Mouse (Mus musculus) heart, adult 2 months (tissue): ENCODE measurements around the gene Pbxip1. TPM values are rescaled to one million over a fixed set of nuclear protein-coding genes. Genes with fewer than 3 reads are reported as not detected.

Source experiments
- DNase-seq, 2 experiments: peaks; one replicate each; pipeline ENCODE4 v3.0.0; 2021
- H3K27ac ChIP-seq: fragments of 200-600 bp; 2 replicates; pipeline ENCODE4 v1.8.1; 2022
- H3K27me3 ChIP-seq: fragments of 200-500 bp; 2 replicates; pipeline ENCODE4 v1.6.1; 2012; ENCODE audit warnings: mild to moderate bottlenecking, low read length, inconsistent platforms, mixed read lengths; ENCODE audit not compliant: control insufficient read depth, insufficient read depth
- H3K36me3 ChIP-seq: fragments of 200-500 bp; 2 replicates; pipeline ENCODE4 v1.6.1; 2012; ENCODE audit warnings: low read length, inconsistent platforms; ENCODE audit not compliant: control insufficient read depth, insufficient read depth
- H3K4me1 ChIP-seq: fragments of 200-500 bp; 2 replicates; pipeline ENCODE4 v1.6.1; 2011; ENCODE audit warnings: low read length; ENCODE audit not compliant: control insufficient read depth, insufficient read depth
- H3K4me3 ChIP-seq: fragments of 200-600 bp; 2 replicates; pipeline ENCODE4 v1.8.1; 2022
- H3K79me2 ChIP-seq: fragments of 200-500 bp; replicated peaks from 2 replicates; pipeline ENCODE4 v1.6.1; 2012; ENCODE audit warnings: mild to moderate bottlenecking, inconsistent platforms, low read length, moderate library complexity, mixed read lengths; ENCODE audit not compliant: control insufficient read depth, insufficient read depth
- H3K9ac ChIP-seq: fragments of 200-500 bp; 2 replicates; pipeline ENCODE4 v1.6.1; 2012; ENCODE audit warnings: low read depth, mild to moderate bottlenecking, control low read depth, inconsistent platforms, low read length, mixed read lengths
- CTCF ChIP-seq: fragments of 200-600 bp; IDR thresholded peaks from 2 replicates; pipeline ENCODE4 v1.8.1; 2022; ENCODE audit warnings: antibody characterized with exemption, mild to moderate bottlenecking, moderate library complexity
- EP300 ChIP-seq: fragments of 200-500 bp; IDR thresholded peaks from 2 replicates; pipeline ENCODE4 v1.6.1; 2011; ENCODE audit warnings: low read depth, low read length, control low read depth; ENCODE audit not compliant: insufficient read depth
- POLR2A ChIP-seq: fragments of 200-500 bp; IDR thresholded peaks from 2 replicates; pipeline ENCODE4 v1.6.1; 2011; ENCODE audit warnings: mild to moderate bottlenecking, low read depth, low read length, control low read depth; ENCODE audit not compliant: insufficient read depth
- WGBS: fragments of 180-500 bp; shearing (Covaris S2); methylation state at CpG from one replicate; pipeline ENCODE4 v1.1.7; 2018; 5-methylcytosine and 5-hydroxymethylcytosine counted together
- intact Hi-C: fragments of 180-260 bp; cut with DNase I; formaldehyde crosslinking; loops from one replicate; pipeline ENCODE4 v1.15.1; 2025
- polyA plus RNA-seq: library from polyadenylated mRNA; depleted of rRNA; stranded (reverse); fragments of >200 nt; gene quantifications from 2 replicates; pipeline ENCODE4 v1.2.3, GENCODE M21; 2012; rRNA removed
- total RNA-seq, 2 experiments: library from RNA; stranded (reverse); gene quantifications; 2 replicates each; pipeline ENCODE4 v1.2.3; 2021

The Pbxip1 gene
- total and polyA plus RNA-seq, 3 experiments, result 55.7 to 67.5 (median 56.2) TPM

GRCm38 (mm10) chr3:89490790-89491189 is 54.3 kb downstream of the Pbxip1 start:
- Histone ChIP-seq H3K9ac (no peak overlapping the region), H3K79me2 (no peaks in the 10 kb centered on the region), H3K4me3 (no peak overlapping the region), H3K36me3 (no peaks in the 10 kb centered on the region), H3K27me3 (no peaks in the 10 kb centered on the region), H3K27ac (no peak overlapping the region), H3K4me1 (peaks cover 6% of the 10 kb centered on the region)
- intact Hi-C loops, result no loop called here
- DNase-seq, result no peak
- WGBS, result 87% methylated on average over 3 of the region's 3 CpGs
- TF ChIP-seq POLR2A (no peak), EP300 (no peak), CTCF (no peak)

GRCm38 (mm10) chr3:89491559-89491958 is 55.1 kb downstream of the Pbxip1 start:
- intact Hi-C loops, result no loop called here
- 70% methylated on average over 5 of the region's 5 CpGs for WGBS
- peaks cover 6% of the 10 kb centered on the region for H3K4me1 ChIP-seq

GRCm38 (mm10) chr3:89492701-89493151 is 56.2 kb downstream of the Pbxip1 start:
- Histone ChIP-seq H3K36me3 (no peaks in the 10 kb centered on the region), H3K27ac (no peak overlapping the region), H3K4me1 (no peaks in the 10 kb centered on the region; the same call in 1 of the 2 replicates), H3K4me3 (no peak overlapping the region), H3K9ac (no peak overlapping the region), H3K27me3 (no peaks in the 10 kb centered on the region), H3K79me2 (no peaks in the 10 kb centered on the region)
- intact Hi-C loops, result no loop called here
- TF ChIP-seq EP300 (no peak), CTCF (no peak), POLR2A (no peak)
- WGBS, result 64% methylated on average over 8 of the region's 8 CpGs
- no peak for DNase-seq

More at GRCm38 (mm10) chr3:89491559-89491958, 55.1 kb downstream of the Pbxip1 start:
- Histone ChIP-seq H3K27ac (no peak overlapping the region), H3K4me3 (no peak overlapping the region), H3K79me2 (no peaks in the 10 kb centered on the region), H3K27me3 (no peaks in the 10 kb centered on the region), H3K9ac (no peak overlapping the region), H3K36me3 (no peaks in the 10 kb centered on the region)
- TF ChIP-seq CTCF, result no peak
- TF ChIP-seq POLR2A, result no peak
- TF ChIP-seq EP300, result no peak
- DNase-seq, result no peak

GRCm38 (mm10) chr3:89494630-89495029 is 58.1 kb downstream of the Pbxip1 start:
- H3K79me2 ChIP-seq, result no peaks in the 10 kb centered on the region
- no peak for DNase-seq
- no peak overlapping the region for H3K4me3 ChIP-seq
- intact Hi-C loops, result no loop called here
- TF ChIP-seq EP300 (no peak), CTCF (no peak), POLR2A (no peak)
- no peaks in the 10 kb centered on the region for H3K36me3 ChIP-seq
- WGBS, result 85% methylated on average over 5 of the region's 5 CpGs
- H3K4me1 ChIP-seq, result no peaks in the 10 kb centered on the region
- H3K9ac ChIP-seq, result no peak overlapping the region
- no peaks in the 10 kb centered on the region for H3K27me3 ChIP-seq
- no peak overlapping the region for H3K27ac ChIP-seq

- Histone ChIP-seq H3K9ac (no peak overlapping the region), H3K36me3 (no peaks in the 10 kb centered on the region), H3K4me3 (no peak overlapping the region), H3K27me3 (no peaks in the 10 kb centered on the region), H3K79me2 (no peaks in the 10 kb centered on the region), H3K27ac (no peak overlapping the region), H3K4me1 (no peaks in the 10 kb centered on the region)
- WGBS, result 71% methylated on average over 3 of the region's 3 CpGs
- no peak for DNase-seq
- TF ChIP-seq POLR2A, result no peak
- 0 out of 2 replicates have a peak, but pooled peaks have one; percentile 11 for TF ChIP-seq CTCF
- intact Hi-C loops, result no loop called here
These were observed 59.9 kb downstream of the Pbxip1 start for GRCm38 (mm10) chr3:89496366-89496765.

- H3K79me2 ChIP-seq, result no peaks in the 10 kb centered on the region
- H3K9ac ChIP-seq, result no peak overlapping the region
- DNase-seq, result no peak
- intact Hi-C loops, result no loop called here
- TF ChIP-seq EP300 (no peak), POLR2A (no peak), CTCF (no peak)
- H3K36me3 ChIP-seq, result no peaks in the 10 kb centered on the region
- H3K4me1 ChIP-seq, result no peaks in the 10 kb centered on the region
- 56% methylated on average over 7 of the region's 7 CpGs for WGBS
- no peaks in the 10 kb centered on the region for H3K27me3 ChIP-seq
- no peak overlapping the region for H3K4me3 ChIP-seq
- no peak overlapping the region for H3K27ac ChIP-seq
These were observed 63.2 kb downstream of the Pbxip1 start for GRCm38 (mm10) chr3:89499696-89500095.

Other genes starting within 250 kb of the Pbxip1 start
- 10 to 100 TPM; 19.9 to 20.4 TPM for gene Gba, start 233.8 kb upstream of the Pbxip1 start, total RNA-seq
- 26.3 and 39.2 TPM in 2 replicates for gene Gba, start 233.8 kb upstream of the Pbxip1 start, polyA plus RNA-seq
- 1 to 10 TPM; 3.4 to 5.1 TPM for gene Thbs3, start 221.5 kb upstream of the Pbxip1 start, total RNA-seq
- gene Thbs3, start 221.5 kb upstream of the Pbxip1 start, polyA plus RNA-seq, result 15.8 and 24.3 TPM in 2 replicates
- gene Mtx1, start 209.6 kb upstream of the Pbxip1 start, total RNA-seq, result 10 to 100 TPM; 59.8 to 61.8 TPM
- gene Mtx1, start 209.6 kb upstream of the Pbxip1 start, polyA plus RNA-seq, result 96.2 and 111 TPM in 2 replicates
- under 1 TPM; 0.39 to 0.47 TPM for gene Muc1, start 207.6 kb upstream of the Pbxip1 start, total RNA-seq
- 0.67 and 6.2 TPM in 2 replicates for gene Muc1, start 207.6 kb upstream of the Pbxip1 start, polyA plus RNA-seq
- gene Krtcap2, start 190.7 kb upstream of the Pbxip1 start, total RNA-seq, result 10 to 100 TPM; 80.7 to 95.7 TPM
- gene Krtcap2, start 190.7 kb upstream of the Pbxip1 start, polyA plus RNA-seq, result 84.3 and 116 TPM in 2 replicates
- gene Trim46, start 190.4 kb upstream of the Pbxip1 start, total RNA-seq, result under 1 TPM; 0.39 to 0.96 TPM
- gene Trim46, start 190.4 kb upstream of the Pbxip1 start, polyA plus RNA-seq, result 1.4 and 1.9 TPM in 2 replicates
- gene Dpm3, start 177.3 kb upstream of the Pbxip1 start, total RNA-seq, result 10 to 100 TPM; 54.3 to 58.2 TPM
- 140 and 160 TPM in 2 replicates for gene Dpm3, start 177.3 kb upstream of the Pbxip1 start, polyA plus RNA-seq
- gene Slc50a1, start 166.1 kb upstream of the Pbxip1 start, total RNA-seq, result 10 to 100 TPM; 17.3 to 23.3 TPM
- 105 and 111 TPM in 2 replicates for gene Slc50a1, start 166.1 kb upstream of the Pbxip1 start, polyA plus RNA-seq
- gene Efna1, start 155.6 kb upstream of the Pbxip1 start, total RNA-seq, result 10 to 100 TPM; 22.6 to 28.4 TPM
- 39.6 and 44.4 TPM in 2 replicates for gene Efna1, start 155.6 kb upstream of the Pbxip1 start, polyA plus RNA-seq
- gene Efna3, start 113.7 kb upstream of the Pbxip1 start, total RNA-seq, result not detected
- 0.09 TPM in 1 of 2 replicates, not detected in the other for gene Efna3, start 113.7 kb upstream of the Pbxip1 start, polyA plus RNA-seq
- gene Efna4, start 98.7 kb upstream of the Pbxip1 start, total RNA-seq, result under 1 TPM; 0.21 to 0.36 TPM
- 0.64 and 0.86 TPM in 2 replicates for gene Efna4, start 98.7 kb upstream of the Pbxip1 start, polyA plus RNA-seq
- 10 to 100 TPM; 56.8 to 59.2 TPM for gene Adam15, start 86.7 kb upstream of the Pbxip1 start, total RNA-seq
- gene Adam15, start 86.7 kb upstream of the Pbxip1 start, polyA plus RNA-seq, result 95.6 and 95.7 TPM in 2 replicates
- not detected for gene Dcst2, start 74.7 kb upstream of the Pbxip1 start, total RNA-seq
- 0.09 and 0.35 TPM in 2 replicates for gene Dcst2, start 74.7 kb upstream of the Pbxip1 start, polyA plus RNA-seq
- not detected for gene Dcst1, start 71.5 kb upstream of the Pbxip1 start, total RNA-seq
- gene Dcst1, start 71.5 kb upstream of the Pbxip1 start, polyA plus RNA-seq, result 0.18 and 0.23 TPM in 2 replicates
- 10 to 100 TPM; 20.5 to 23.4 TPM for gene Zbtb7b, start 41.9 kb upstream of the Pbxip1 start, total RNA-seq
- 21.5 and 21.9 TPM in 2 replicates for gene Zbtb7b, start 41.9 kb upstream of the Pbxip1 start, polyA plus RNA-seq
- gene Lenep, start 33.9 kb upstream of the Pbxip1 start, total RNA-seq, result not detected
- gene Lenep, start 33.9 kb upstream of the Pbxip1 start, polyA plus RNA-seq, result 2.1 and 5.4 TPM in 2 replicates
- 10 to 100 TPM; 56.1 to 59.7 TPM for gene Flad1, start 24.8 kb upstream of the Pbxip1 start, total RNA-seq
- 81.3 and 89.8 TPM in 2 replicates for gene Flad1, start 24.8 kb upstream of the Pbxip1 start, polyA plus RNA-seq
- 1 to 10 TPM; 3.3 to 3.5 TPM for gene Cks1b, start 18.3 kb upstream of the Pbxip1 start, total RNA-seq
- gene Cks1b, start 18.3 kb upstream of the Pbxip1 start, polyA plus RNA-seq, result 9.0 and 10.7 TPM in 2 replicates
- gene Shc1, start 18.3 kb upstream of the Pbxip1 start, total RNA-seq, result 10 to 100 TPM; 31.6 to 32.0 TPM
- 32.4 and 50.5 TPM in 2 replicates for gene Shc1, start 18.3 kb upstream of the Pbxip1 start, polyA plus RNA-seq
- 10 to 100 TPM; 12.5 to 15.3 TPM for gene Pygo2, start 6.5 kb upstream of the Pbxip1 start, total RNA-seq
- 14.4 and 17.3 TPM in 2 replicates for gene Pygo2, start 6.5 kb upstream of the Pbxip1 start, polyA plus RNA-seq
- gene Pmvk, start 17.8 kb downstream of the Pbxip1 start, total RNA-seq, result 1 to 10 TPM; 6.7 to 7.5 TPM
- 14.8 and 21.5 TPM in 2 replicates for gene Pmvk, start 17.8 kb downstream of the Pbxip1 start, polyA plus RNA-seq
- gene Kcnn3, start 83.5 kb downstream of the Pbxip1 start, total RNA-seq, result 1 to 10 TPM; 2.0 to 3.3 TPM
- 0.84 and 2.0 TPM in 2 replicates for gene Kcnn3, start 83.5 kb downstream of the Pbxip1 start, polyA plus RNA-seq